Mouse (Mus musculus) gastrocnemius, postnatal 25 days (tissue): ENCODE results near the gene Gm17334. TPM values are rescaled to one million over a fixed set of nuclear protein-coding genes. Genes with fewer than 3 reads are reported as not detected.
A peak's percentile ranks its signal among the peaks of the same experiment; 100 is the strongest.

Source experiments
- DNase-seq: peaks from one replicate; pipeline ENCODE4 v3.0.0; 2022
- microRNA-seq, 2 experiments: library from miRNA; unstranded; fragments of <30 nt; microRNA quantifications; one replicate each; pipeline ENCODE4 v1.2.0; 2021; ENCODE audit warnings: borderline replicate concordance in 2 of 2
- total RNA-seq, 2 experiments: library from RNA; stranded (reverse); gene quantifications; 1 replicate in 1 of 2; 2 replicates in 1 of 2; pipeline ENCODE4 v1.2.3; 2021

Gm17334 gene
- total RNA-seq, 2 experiments from 2014 or later = not detected

GRCm38 (mm10) chr11:53742353-53742752, 30.6 kb downstream of the Gm17334 start:
- DNase-seq = no peak

GRCm38 (mm10) chr11:53737573-53737946, 35.4 kb downstream of the Gm17334 start:
- peak; percentile 50 for DNase-seq

- peak; percentile 60 for DNase-seq
Measured at GRCm38 (mm10) chr11:53736771-53737572, 36.0 kb downstream of the Gm17334 start.

GRCm38 (mm10) chr11:53735682-53736245, 37.2 kb downstream of the Gm17334 start:
- DNase-seq = peak; percentile 40

- DNase-seq = no peak
Measured at GRCm38 (mm10) chr11:53734970-53735681, 37.9 kb downstream of the Gm17334 start.

GRCm38 (mm10) chr11:53734431-53734830, 38.6 kb downstream of the Gm17334 start:
- DNase-seq = no peak

- no peak for DNase-seq
Measured at GRCm38 (mm10) chr11:53733824-53734223, 39.2 kb downstream of the Gm17334 start.

GRCm38 (mm10) chr11:53732244-53732643, 40.7 kb downstream of the Gm17334 start:
- DNase-seq = no peak

GRCm38 (mm10) chr11:53731457-53731856, 41.5 kb downstream of the Gm17334 start:
- DNase-seq = no peak

Small RNAs within 50 kb of the gene (microRNA-seq; reads per million reads assigned to microRNA genes)
- gene Mir7671 = 0 reads per million in 2 experiments

Other genes starting within 250 kb of the Gm17334 start
- gene Kif3a, start 205.8 kb downstream of the Gm17334 start, total RNA-seq = 1 to 10 TPM; 4.0 to 5.3 TPM
- not detected for gene Il4, start 154.5 kb downstream of the Gm17334 start, total RNA-seq
- gene Il13, start 138.5 kb downstream of the Gm17334 start, total RNA-seq = not detected
- gene Rad50, start 65.9 kb downstream of the Gm17334 start, total RNA-seq = 1 to 10 TPM; 4.9 to 5.1 TPM
- gene Il5, start 52.4 kb downstream of the Gm17334 start, total RNA-seq = not detected
- gene Irf1, start 3.2 kb downstream of the Gm17334 start, total RNA-seq = 1 to 10 TPM; 5.1 to 9.1 TPM
- 1 to 10 TPM; 2.0 TPM for gene Gm12216, start 86.1 kb upstream of the Gm17334 start, total RNA-seq
- 10 to 100 TPM; 10.6 to 10.7 TPM for gene Slc22a5, start 118.5 kb upstream of the Gm17334 start, total RNA-seq
- gene Slc22a21, start 207.1 kb upstream of the Gm17334 start, total RNA-seq = 1 to 10 TPM in 1 of 2 experiments, under 1 TPM in 1; 1.00 to 1.4 TPM